Mouse (Mus musculus): ENCODE measurements at regions not wholly inside any gene's neighbourhood (a gene's known extent, or its start where the extent isn't known, plus 50 kb on each side); places are given as distances from the start of the nearest gene placed in this dataset.

DNA sequence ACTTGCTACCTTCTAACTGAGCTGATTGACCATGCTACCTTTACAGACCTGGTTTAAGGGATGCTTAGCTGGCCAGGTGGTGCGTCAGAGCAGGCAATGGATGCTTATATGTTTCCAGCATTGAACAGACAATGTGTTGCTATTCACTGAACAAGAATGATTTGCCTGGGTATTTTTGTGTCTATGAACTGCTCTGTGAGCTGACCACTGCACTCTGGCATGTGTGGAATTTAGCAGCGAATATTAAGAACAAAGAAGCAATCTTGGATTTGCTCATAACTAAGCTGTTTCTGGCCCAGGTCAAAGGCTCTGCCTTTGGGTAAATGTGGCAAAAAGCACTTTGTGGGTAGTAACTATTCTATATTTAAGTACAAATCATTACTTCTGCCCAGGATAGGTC lies 58.3 kb upstream of the Ccdc39 start:
- CTCF ChIA-PET, result interaction anchor here (0.9 to 2.9 kb wide), 6 partner anchors 11 to 78 kb away, joined by 3 to 10 read pairs (median 4); partner anchors contain the start of gene Ccdc39

DNA sequence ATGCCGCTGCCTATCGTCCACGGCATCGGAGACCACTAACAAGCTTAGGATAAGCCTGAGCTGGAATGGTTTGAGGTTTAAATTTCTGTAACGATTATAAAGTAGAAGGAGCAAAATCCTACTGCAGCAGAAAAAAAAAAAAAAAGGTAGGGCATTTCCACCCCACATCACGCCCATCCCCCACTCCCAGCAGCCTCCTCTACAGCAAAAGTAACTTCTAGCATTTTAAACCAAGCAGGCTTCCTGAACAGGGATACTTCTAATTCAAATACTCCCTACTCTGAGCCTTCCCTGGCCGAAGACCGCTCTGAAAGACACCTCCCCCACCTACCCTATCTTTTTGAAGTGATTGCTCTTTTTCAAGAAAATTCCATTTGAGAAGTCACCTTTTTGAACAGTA lies 59.2 kb upstream of the Ccdc39 start:
- no peak for TF ChIP-seq CTCF (IDR thresholded peaks at IDR 0.05)
- no peaks in the 10 kb centered on the region for H3K27me3 ChIP-seq
- POLR2A ChIA-PET, result no interaction called here
- ATAC-seq, result no peak
- no peak for DNase-seq (ENCODE audit: low read depth, low spot score)
- in situ Hi-C loops (cut with MboI; ENCODE audit: low pct_unique_long_range_greater_than_20kb), result no loop called here
- CTCF ChIA-PET, result interaction anchor here (1.3 to 2.4 kb wide), 3 partner anchors 9 to 59 kb away, joined by 4 to 11 read pairs (median 6); partner anchors contain the start of gene Ccdc39

More for the DNA sequence above, 58.3 kb upstream of the Ccdc39 start:
- DNase-seq (ENCODE audit: low read depth, low spot score) (peak; percentile 72), ATAC-seq (peak; percentile 98)
- in situ Hi-C loops (cut with MboI; ENCODE audit: low pct_unique_long_range_greater_than_20kb), result no loop called here
- TF ChIP-seq CTCF (IDR thresholded peaks at IDR 0.05), result no peak
- H3K27me3 ChIP-seq, result no peaks in the 10 kb centered on the region
- POLR2A ChIA-PET, result interaction anchor here (0.7 kb wide), 1 partner anchor 45 kb away, joined by 3 read pairs; no protein-coding TSS in a partner anchor

DNA sequence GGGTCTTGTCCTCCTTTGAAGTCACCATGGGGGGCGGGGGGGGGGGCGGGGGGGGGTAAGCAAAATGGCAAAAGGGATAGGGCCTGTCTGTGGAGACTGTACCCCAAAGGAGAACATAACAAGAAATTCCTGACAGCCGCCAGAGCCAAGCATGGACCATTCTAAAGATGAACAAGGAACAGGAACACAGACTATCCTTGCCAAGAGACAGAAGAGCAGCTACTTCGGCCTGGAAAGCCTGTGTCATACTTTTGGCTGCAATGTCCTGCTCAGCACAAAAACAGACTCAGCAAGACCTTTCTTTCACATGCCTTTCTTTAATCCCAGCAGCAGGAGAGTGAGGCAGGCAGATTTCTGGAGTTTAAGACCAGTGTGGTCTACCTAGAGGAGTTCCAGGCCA lies 59.7 kb upstream of the Ccdc39 start:
- ChIA-PET POLR2A (no interaction called here), CTCF (interaction anchor here (1.3 to 2.2 kb wide), 3 partner anchors 9 to 79 kb away, joined by 4 to 11 read pairs (median 4); no protein-coding TSS in a partner anchor)
- DNase-seq (ENCODE audit: low read depth, low spot score), result no peak
- no peak for TF ChIP-seq CTCF (IDR thresholded peaks at IDR 0.05)
- ATAC-seq, result no peak
- no peaks in the 10 kb centered on the region for H3K27me3 ChIP-seq
- in situ Hi-C loops (cut with MboI; ENCODE audit: low pct_unique_long_range_greater_than_20kb), result no loop called here

DNA sequence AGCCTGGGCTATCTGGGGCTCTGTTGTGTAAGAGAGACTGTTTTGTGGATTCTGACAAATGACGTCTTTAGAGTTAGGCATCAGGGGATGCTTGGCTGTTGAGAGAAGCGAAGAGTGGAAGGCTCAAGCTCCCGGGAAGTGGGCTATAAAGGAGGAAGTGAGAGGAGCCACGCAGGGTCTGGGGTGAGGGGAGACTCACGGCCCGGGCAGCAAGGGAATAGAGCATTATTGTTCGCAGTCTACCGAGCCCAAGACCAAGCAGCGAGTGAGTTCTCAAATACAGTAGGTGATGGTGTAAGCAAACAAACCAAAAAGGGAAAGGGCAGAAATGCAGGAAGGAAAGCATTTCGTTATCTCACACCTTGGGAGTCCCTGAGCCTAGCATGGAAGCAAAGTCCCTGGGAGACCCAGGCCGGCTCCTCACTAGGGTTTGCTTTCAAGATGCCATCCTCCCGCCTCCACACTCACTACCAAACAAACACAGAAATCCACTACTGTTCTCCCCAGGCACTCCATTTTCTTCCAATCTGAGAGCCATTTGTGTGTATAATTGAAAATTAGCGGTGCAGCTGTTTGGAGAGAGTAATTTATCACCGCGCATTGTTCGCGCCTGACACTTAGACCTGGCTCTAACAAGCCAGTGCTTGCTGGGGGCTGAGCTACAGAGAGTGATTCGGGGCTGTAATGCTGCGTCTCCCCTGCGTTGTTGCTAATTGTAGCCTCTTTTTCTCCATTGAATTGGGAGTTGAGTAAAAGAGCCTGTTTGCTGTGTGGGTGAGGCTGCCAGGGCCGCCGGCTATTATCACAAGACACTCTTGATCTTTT lies 61.0 kb upstream of the Ccdc39 start:
- CTCF ChIA-PET, result interaction anchor here (1.3 to 2.2 kb wide), 2 partner anchors 13 to 80 kb away, joined by 4 to 11 read pairs; no protein-coding TSS in a partner anchor
- TF ChIP-seq CTCF (IDR thresholded peaks at IDR 0.05), result no peak
- in situ Hi-C loops (cut with MboI; ENCODE audit: low pct_unique_long_range_greater_than_20kb), result no loop called here
- ATAC-seq, result no peak
- no peak for DNase-seq (ENCODE audit: low read depth, low spot score)
- POLR2A ChIA-PET, result interaction anchor here (0.6 kb wide), 1 partner anchor 88 kb away, joined by 3 read pairs; no protein-coding TSS in a partner anchor
- H3K27me3 ChIP-seq, result no peaks in the 10 kb centered on the region

DNA sequence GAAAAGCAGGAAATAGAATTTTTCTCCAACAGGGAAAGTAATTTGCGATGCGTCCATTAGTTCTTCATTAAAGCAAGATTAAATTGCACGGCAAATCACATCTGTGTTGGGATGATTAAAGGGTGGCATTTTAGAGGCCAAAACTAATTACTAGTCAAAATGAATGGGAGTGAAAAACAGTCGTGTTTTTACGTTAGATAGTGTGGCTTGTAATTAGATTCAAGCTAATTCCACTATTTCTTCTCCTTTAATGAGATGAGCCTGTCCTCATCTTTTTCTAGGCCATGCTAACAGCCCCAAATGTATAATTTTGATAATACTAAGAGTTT lies 61.5 kb upstream of the Ccdc39 start:
- no peak for ATAC-seq
- in situ Hi-C loops (cut with MboI; ENCODE audit: low pct_unique_long_range_greater_than_20kb), result no loop called here
- POLR2A ChIA-PET, result interaction anchor here (0.6 kb wide), 1 partner anchor 89 kb away, joined by 3 read pairs; no protein-coding TSS in a partner anchor
- no peak for DNase-seq (ENCODE audit: low read depth, low spot score)
- CTCF ChIA-PET, result no interaction called here
- H3K27me3 ChIP-seq, result no peaks in the 10 kb centered on the region
- no peak for TF ChIP-seq CTCF (IDR thresholded peaks at IDR 0.05)

DNA sequence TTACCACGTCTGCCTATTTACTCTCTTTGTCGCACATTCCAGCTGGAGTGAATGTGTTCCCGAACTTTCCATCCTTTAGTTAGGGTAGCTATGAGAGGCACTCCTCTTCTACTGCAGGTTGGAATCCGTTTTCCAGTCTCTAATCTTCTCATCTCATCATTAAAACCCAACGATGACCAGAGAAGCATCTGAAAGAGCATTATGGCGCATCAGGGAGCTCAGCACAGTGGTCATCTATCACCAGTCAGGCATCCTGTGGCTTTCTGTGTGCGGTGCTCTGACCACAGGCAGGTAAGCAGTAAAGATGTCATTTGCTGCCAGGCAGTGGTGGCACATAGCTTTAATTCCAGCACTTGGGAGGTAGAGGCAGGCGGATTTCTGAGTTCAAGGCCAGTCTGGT lies 63.0 kb upstream of the Ccdc39 start:
- ChIA-PET POLR2A (no interaction called here), CTCF (interaction anchor here (0.6 to 1.8 kb wide), 5 partner anchors 12 to 52 kb away, joined by 3 to 7 read pairs (median 3); no protein-coding TSS in a partner anchor)
- H3K27me3 ChIP-seq, result no peaks in the 10 kb centered on the region
- no peak for ATAC-seq
- in situ Hi-C loops (cut with MboI; ENCODE audit: low pct_unique_long_range_greater_than_20kb), result no loop called here
- no peak for DNase-seq (ENCODE audit: low read depth, low spot score)
- TF ChIP-seq CTCF (IDR thresholded peaks at IDR 0.05), result no peak

DNA sequence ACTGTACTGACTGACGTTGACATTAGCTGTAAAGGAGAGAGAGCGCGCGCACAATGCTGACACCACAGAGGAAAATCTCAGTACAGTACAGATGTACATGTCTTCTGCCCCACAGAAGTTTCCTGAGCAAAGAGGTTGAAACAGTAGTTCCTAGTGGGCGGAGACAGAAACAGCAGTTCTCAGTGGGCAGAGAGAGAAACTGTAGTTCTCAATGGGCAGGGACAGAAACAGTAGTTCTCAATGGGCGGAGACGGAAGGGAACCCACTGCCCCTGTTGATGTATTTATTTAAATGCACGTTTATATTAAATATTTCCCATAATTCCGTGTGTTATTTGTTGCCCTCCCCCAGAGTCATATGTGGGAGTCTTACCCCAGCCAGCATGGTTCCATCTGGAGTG lies 67.4 kb upstream of the Ccdc39 start:
- H3K27me3 ChIP-seq, result no peaks in the 10 kb centered on the region
- CTCF ChIA-PET, result no interaction called here
- TF ChIP-seq CTCF (IDR thresholded peaks at IDR 0.05), result no peak
- ATAC-seq, result no peak
- no peak for DNase-seq (ENCODE audit: low read depth, low spot score)
- POLR2A ChIA-PET, result no interaction called here
- in situ Hi-C loops (cut with MboI; ENCODE audit: low pct_unique_long_range_greater_than_20kb), result no loop called here

DNA sequence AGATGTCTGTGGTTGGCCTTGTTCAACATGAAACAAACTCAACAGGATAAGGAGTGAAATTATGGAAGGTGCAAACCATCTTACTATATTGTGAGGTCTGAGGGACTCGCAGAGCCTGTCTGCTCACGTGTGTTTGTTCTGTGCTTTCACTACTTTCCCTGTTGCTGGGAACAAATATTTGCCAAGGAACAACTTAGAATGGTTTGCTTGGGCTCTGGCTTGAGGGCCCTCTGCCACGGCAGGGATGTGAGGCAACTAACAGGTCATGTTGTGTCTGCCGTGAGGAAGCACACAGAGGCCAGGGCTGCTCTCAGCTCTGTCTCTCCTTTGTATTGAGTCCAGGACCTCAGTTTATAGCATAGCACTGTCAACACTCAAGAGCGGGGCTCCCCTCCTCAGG lies 69.4 kb upstream of the Ccdc39 start:
- ATAC-seq (no peak), DNase-seq (ENCODE audit: low read depth, low spot score) (no peak)
- TF ChIP-seq CTCF (IDR thresholded peaks at IDR 0.05), result no peak
- in situ Hi-C loops (cut with MboI; ENCODE audit: low pct_unique_long_range_greater_than_20kb), result no loop called here
- POLR2A ChIA-PET, result interaction anchor here (0.5 kb wide), 1 partner anchor 20 kb away, joined by 3 read pairs; no protein-coding TSS in a partner anchor
- H3K27me3 ChIP-seq, result no peaks in the 10 kb centered on the region
- CTCF ChIA-PET, result interaction anchor here (1.3 to 1.6 kb wide), 2 partner anchors 58 to 69 kb away, joined by 3 to 4 read pairs; partner anchors contain the start of gene Ccdc39

DNA sequence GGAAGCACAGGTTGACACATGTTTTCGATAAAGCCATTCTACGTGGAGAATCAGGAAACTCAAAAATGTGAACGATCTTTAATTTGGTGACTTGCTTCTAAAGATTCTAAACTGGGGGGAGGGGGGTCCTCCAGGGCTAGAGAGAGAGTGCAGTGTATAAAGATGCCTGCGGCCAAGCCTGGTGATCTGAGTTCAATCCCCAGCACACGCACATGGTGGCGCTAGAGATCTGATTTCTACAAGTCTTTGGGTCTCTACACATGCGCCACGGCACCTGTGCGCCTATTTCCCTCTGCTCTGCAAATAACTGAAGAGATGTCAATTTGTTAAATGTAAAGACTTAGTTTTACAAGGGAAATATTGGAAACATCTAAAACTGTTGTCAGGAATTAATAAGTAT lies 70.3 kb upstream of the Ccdc39 start:
- ChIA-PET POLR2A (no interaction called here), CTCF (interaction anchor here (0.9 to 1.6 kb wide), 4 partner anchors 12 to 90 kb away, joined by 3 to 7 read pairs (median 4); partner anchors contain the start of gene Ccdc39)
- in situ Hi-C loops (cut with MboI; ENCODE audit: low pct_unique_long_range_greater_than_20kb), result no loop called here
- DNase-seq (ENCODE audit: low read depth, low spot score) (no peak), ATAC-seq (no peak)
- no peaks in the 10 kb centered on the region for H3K27me3 ChIP-seq
- TF ChIP-seq CTCF (IDR thresholded peaks at IDR 0.05), result peak; percentile 37

DNA sequence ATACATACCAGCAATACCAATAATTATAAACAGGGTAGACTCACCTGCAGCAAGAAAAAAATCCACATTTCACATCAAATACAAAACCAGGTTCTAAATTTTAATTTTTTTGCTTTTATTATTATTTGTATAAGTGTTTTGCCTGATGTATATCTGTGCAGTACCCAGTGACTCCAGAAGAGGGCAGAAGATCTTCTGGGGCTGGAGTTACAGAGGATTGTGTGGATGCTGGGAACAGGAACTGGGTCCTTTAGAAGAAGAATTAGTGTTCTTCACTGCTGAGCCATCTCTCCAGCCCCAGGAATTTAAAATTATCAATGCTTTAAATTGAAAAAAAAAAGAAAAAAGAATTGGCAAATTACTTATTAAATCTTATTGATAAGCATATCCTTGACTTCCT lies 71.7 kb upstream of the Ccdc39 start:
- ATAC-seq (no peak), DNase-seq (ENCODE audit: low read depth, low spot score) (no peak)
- ChIA-PET CTCF (interaction anchor here (1.1 to 4.4 kb wide), 2 partner anchors 13 to 63 kb away, joined by 3 to 56 read pairs; no protein-coding TSS in a partner anchor), POLR2A (no interaction called here)
- H3K27me3 ChIP-seq, result no peaks in the 10 kb centered on the region
- in situ Hi-C loops (cut with MboI; ENCODE audit: low pct_unique_long_range_greater_than_20kb), result loop anchor here (5.0 kb wide), 1 partner anchor 73 kb away; the partner anchor contains the start of gene Ccdc39
- TF ChIP-seq CTCF (IDR thresholded peaks at IDR 0.05), result peak; percentile 55

DNA sequence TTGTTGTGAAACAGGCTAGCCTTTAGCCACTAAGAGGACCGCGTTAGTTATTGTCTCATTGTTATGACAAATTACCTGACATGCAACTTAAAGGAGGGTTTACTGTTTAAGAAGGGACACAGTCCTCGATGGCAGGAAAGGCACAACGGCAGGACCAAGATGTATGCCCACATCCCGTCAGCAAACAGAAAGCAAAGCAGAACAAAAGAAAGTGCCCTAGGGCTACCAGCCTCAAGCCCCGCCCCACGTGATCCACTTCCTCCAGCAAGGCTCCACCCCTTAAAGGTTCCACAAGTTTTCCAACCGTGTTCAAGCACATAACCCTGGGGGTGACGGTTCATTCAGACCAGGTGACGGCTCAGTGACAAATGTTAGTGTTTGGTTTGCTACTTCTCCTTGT lies 72.2 kb upstream of the Ccdc39 start:
- ChIA-PET CTCF (interaction anchor here (1.1 to 5.2 kb wide), 3 partner anchors 12 to 91 kb away, joined by 3 to 56 read pairs (median 49); no protein-coding TSS in a partner anchor), POLR2A (interaction anchor here (1.2 kb wide), 1 partner anchor 72 kb away, joined by 4 read pairs; the partner anchor contains the start of gene Ccdc39)
- H3K27me3 ChIP-seq, result no peaks in the 10 kb centered on the region
- in situ Hi-C loops (cut with MboI; ENCODE audit: low pct_unique_long_range_greater_than_20kb), result loop anchor here (5.0 kb wide), 1 partner anchor 74 kb away; the partner anchor contains the start of gene Ccdc39
- no peak for TF ChIP-seq CTCF (IDR thresholded peaks at IDR 0.05)
- DNase-seq (ENCODE audit: low read depth, low spot score) (no peak), ATAC-seq (no peak)

All from Patski (cell line).